Mouse (Mus musculus): ENCODE data around the gene Cox6b1. TPM values are rescaled to one million over a fixed set of nuclear protein-coding genes. Genes with fewer than 3 reads are reported as not detected.
A peak's percentile ranks its signal among the peaks of the same experiment; 100 is the strongest.

The Cox6b1 gene
- polyA plus RNA-seq, 1 experiment from 2014 or later = 880 TPM

DNA sequence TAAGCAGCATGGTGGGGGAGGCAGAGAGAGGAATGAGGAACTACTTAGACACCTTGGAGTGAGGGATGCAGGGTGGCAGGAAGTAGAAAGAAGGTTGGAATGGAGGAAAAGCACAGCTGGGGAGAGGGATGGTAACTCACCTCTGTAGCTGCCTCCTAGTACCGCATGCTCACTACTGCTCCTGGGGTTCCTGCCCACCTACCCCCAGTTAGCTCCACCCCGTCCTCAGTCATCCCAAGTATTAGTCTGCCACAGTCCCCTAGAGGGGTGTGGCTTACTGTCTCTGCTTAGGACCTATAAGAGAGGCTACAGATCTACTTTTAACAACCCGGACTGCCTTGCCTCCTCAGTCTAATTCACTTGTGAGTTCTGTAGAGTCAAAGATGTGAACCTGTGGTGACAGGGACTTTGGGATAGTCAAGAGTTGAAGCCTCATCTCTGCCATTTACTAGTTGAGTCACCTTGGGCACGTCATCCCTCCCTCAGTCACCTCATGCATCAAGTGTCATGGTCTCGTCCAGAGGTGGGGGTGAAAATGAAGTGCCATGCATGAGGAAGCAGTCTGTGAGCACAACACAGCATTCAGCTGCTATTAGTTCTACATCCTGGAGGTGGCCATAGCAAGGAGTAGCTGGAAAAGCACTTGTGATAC, 33.1 kb downstream of the Cox6b1 start:
- H3K4me3 ChIP-seq = no peak overlapping the region
- H3K36me3 ChIP-seq = no peaks in the 10 kb centered on the region
- no peak overlapping the region for H3K9ac ChIP-seq
- no peak for ATAC-seq (ENCODE audit: low FRiP score)
- no peaks in the 10 kb centered on the region for H3K9me3 ChIP-seq (replicated peaks)
- no peaks in the 10 kb centered on the region; the same call in 1 of the 2 replicates for H3K27me3 ChIP-seq
- peaks cover 9% of the 10 kb centered on the region for H3K4me1 ChIP-seq
- H3K27ac ChIP-seq = no peak overlapping the region
- no peak overlapping the region for H3K4me2 ChIP-seq (replicated peaks)
- WGBS = 49% methylated on average over 5 of the region's 5 CpGs

GRCm38 (mm10) chr7:30591605-30591951, 34.4 kb downstream of the Cox6b1 start:
- 47% methylated on average over 4 of the region's 4 CpGs for WGBS
- no peak overlapping the region for H3K9ac ChIP-seq
- H3K27me3 ChIP-seq = no peaks in the 10 kb centered on the region; the same call in 1 of the 2 replicates
- peaks cover 22% of the 10 kb centered on the region for H3K4me1 ChIP-seq
- peaks cover 3% of the 10 kb centered on the region for H3K36me3 ChIP-seq
- H3K27ac ChIP-seq = no peak overlapping the region
- no peak for ATAC-seq (ENCODE audit: low FRiP score)
- no peak overlapping the region for H3K4me2 ChIP-seq (replicated peaks)
- no peaks in the 10 kb centered on the region for H3K9me3 ChIP-seq (replicated peaks)
- H3K4me3 ChIP-seq = no peak overlapping the region

GRCm38 (mm10) chr7:30590927-30591604, 34.9 kb downstream of the Cox6b1 start:
- ATAC-seq (ENCODE audit: low FRiP score) = no peak
- H3K4me2 ChIP-seq (replicated peaks) = no peak overlapping the region
- no peak overlapping the region for H3K4me3 ChIP-seq
- 82% methylated on average over 9 of the region's 9 CpGs for WGBS
- 0 out of 2 replicates have a peak overlapping the region, but pooled peaks have one; percentile 1 for H3K9ac ChIP-seq
- H3K9me3 ChIP-seq (replicated peaks) = no peaks in the 10 kb centered on the region
- no peak overlapping the region for H3K27ac ChIP-seq
- peaks cover 7% of the 10 kb centered on the region for H3K36me3 ChIP-seq
- peaks cover 26% of the 10 kb centered on the region for H3K4me1 ChIP-seq
- no peaks in the 10 kb centered on the region; the same call in 1 of the 2 replicates for H3K27me3 ChIP-seq

DNA sequence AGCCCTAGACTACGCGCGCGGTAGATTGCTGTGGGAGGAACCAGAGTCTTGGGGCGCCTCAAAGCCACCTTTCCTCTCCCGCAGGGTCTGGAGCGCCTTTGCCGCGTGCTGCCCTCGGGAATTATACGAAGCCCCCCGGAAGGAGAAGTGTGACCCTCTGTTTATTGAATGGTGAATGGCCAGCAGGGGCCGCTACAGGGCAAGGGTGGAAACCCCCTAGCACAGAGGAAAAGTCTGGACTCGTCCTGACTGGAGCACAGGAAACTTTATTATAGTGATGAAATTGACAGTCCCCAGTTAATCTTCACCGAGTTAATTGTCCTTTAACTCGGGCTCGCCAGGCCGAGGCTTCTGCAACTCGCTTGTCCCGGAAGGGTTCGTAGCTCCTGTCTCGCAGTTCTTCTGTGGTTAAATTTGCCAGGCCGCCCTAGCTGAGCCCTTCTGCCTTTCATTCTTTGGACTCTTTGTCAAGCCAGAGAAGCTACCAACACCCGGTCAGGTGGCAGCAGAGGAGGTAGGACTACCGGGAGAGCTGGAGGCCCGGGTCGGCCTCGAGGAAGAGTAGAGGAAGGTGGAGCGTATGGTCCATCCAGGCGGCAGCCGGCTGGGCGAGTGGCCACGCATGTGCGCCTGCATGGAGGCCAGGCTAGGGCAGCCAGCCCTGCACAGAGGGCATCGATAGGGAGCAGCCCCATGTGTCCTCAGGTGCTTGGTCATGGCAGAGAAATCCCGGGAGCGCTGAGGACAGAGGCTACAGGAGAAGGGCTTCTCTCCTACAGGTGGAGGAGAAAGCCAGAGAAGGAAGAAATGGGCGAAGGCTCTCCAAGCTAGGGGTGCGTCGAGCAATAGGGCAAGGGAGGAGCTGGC, 36.3 kb downstream of the Cox6b1 start:
- Histone ChIP-seq H3K27me3 (no peaks in the 10 kb centered on the region), H3K27ac (peak overlapping the region; percentile 93), H3K4me1 (peaks cover 26% of the 10 kb centered on the region), H3K4me3 (peak overlapping the region; percentile 99), H3K4me2 (replicated peaks) (peak overlapping the region; percentile 86), H3K36me3 (peaks cover 20% of the 10 kb centered on the region), H3K9me3 (replicated peaks) (no peaks in the 10 kb centered on the region), H3K9ac (peak overlapping the region; percentile 59)
- WGBS = 28% methylated on average over 40 of the region's 40 CpGs
- ATAC-seq (ENCODE audit: low FRiP score) = peak; percentile 67

- Histone ChIP-seq H3K9ac (peak within 1 kb of the TSS; percentile 99), H3K36me3 (peaks cover 28% of the 10 kb centered on the region), H3K9me3 (replicated peaks) (no peaks in the 10 kb centered on the region), H3K4me1 (peaks cover 26% of the 10 kb centered on the region), H3K4me3 (peak within 1 kb of the TSS; percentile 99), H3K27ac (peak within 1 kb of the TSS; percentile 93), H3K4me2 (replicated peaks) (peak within 1 kb of the TSS; percentile 86), H3K27me3 (no peaks in the 10 kb centered on the region)
- ATAC-seq (ENCODE audit: low FRiP score) = peak; percentile 97
- under 1% methylated on average over 41 of the region's 68 CpGs for WGBS
Observed at GRCm38 (mm10) chr7:30588676-30589434, 37.1 kb downstream of the Cox6b1 start, which contains the start of gene Kmt2b. Gene Kmt2b, minus strand, starts transcription at chr7:30588726.

DNA sequence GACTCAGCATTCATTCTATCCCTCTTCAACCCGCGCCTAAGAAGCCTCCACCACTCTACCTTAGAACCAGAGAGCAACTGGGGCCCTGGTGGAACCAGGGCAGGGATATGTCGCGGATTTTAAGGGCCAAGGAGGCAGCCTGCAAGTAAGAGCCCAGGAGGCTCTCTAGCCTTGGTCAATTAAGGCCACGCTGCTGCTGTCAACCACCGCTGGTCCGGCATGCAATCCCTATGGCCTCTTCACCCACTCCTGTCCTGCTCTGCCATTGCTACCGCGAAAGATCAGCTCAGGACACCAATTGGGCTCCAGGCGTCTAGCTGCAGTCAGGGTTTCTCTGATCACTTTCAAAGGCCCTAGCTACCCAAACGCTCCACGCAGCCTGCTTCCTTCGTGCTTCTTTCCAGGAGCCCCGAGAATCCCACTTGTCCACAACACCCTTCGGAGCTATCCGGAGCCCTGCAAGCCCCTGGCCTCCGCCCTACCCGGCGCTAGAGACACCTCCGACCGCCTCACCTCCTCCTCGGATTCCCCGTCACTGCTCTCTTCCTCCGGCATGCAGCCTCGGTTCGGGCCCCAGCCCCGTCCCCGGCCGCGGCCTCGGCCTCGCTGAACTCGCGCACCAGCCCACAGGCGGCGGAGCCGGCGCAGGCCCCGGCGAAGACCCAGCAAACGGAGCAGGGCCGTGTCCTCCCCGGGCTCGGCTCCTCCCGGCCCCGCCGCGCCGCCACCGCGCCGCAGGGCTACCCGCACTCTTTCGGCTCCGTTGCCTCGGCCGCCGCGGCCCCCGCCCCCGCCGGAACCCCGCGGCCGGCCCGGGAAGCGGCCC, 37.9 kb downstream of the Cox6b1 start:
- ATAC-seq (ENCODE audit: low FRiP score) = peak; percentile 39
- H3K27me3 ChIP-seq = no peaks in the 10 kb centered on the region
- H3K4me1 ChIP-seq = peaks cover 23% of the 10 kb centered on the region
- H3K4me3 ChIP-seq = peak overlapping the region; percentile 99
- no peaks in the 10 kb centered on the region for H3K9me3 ChIP-seq (replicated peaks)
- H3K4me2 ChIP-seq (replicated peaks) = peak overlapping the region; percentile 86
- H3K9ac ChIP-seq = peak overlapping the region; percentile 99
- WGBS = under 1% methylated on average over 62 of the region's 67 CpGs
- peak overlapping the region; percentile 93 for H3K27ac ChIP-seq
- H3K36me3 ChIP-seq = peaks cover 36% of the 10 kb centered on the region

- no peak for ATAC-seq (ENCODE audit: low FRiP score)
- 89% methylated on average over 28 of the region's 28 CpGs for WGBS
- Histone ChIP-seq H3K36me3 (peaks cover 52% of the 10 kb centered on the region), H3K4me1 (peaks cover 23% of the 10 kb centered on the region), H3K9ac (peak overlapping the region; percentile 99), H3K9me3 (replicated peaks) (no peaks in the 10 kb centered on the region), H3K27me3 (no peaks in the 10 kb centered on the region), H3K27ac (no peak overlapping the region), H3K4me3 (peak overlapping the region; percentile 99), H3K4me2 (replicated peaks) (peak overlapping the region; percentile 86)
Observed at GRCm38 (mm10) chr7:30586455-30587020, 39.4 kb downstream of the Cox6b1 start.

- Histone ChIP-seq H3K4me1 (peaks cover 23% of the 10 kb centered on the region), H3K36me3 (peaks cover 64% of the 10 kb centered on the region), H3K4me3 (no peak overlapping the region), H3K9ac (no peak overlapping the region), H3K9me3 (replicated peaks) (no peaks in the 10 kb centered on the region), H3K27ac (no peak overlapping the region), H3K27me3 (no peaks in the 10 kb centered on the region), H3K4me2 (replicated peaks) (no peak overlapping the region)
- WGBS = 94% methylated on average over 7 of the region's 7 CpGs
- no peak for ATAC-seq (ENCODE audit: low FRiP score)
Observed at GRCm38 (mm10) chr7:30585170-30585569, 40.8 kb downstream of the Cox6b1 start.

GRCm38 (mm10) chr7:30584339-30584738, 41.6 kb downstream of the Cox6b1 start:
- no peak overlapping the region for H3K9ac ChIP-seq
- no peaks in the 10 kb centered on the region for H3K27me3 ChIP-seq
- H3K27ac ChIP-seq = no peak overlapping the region
- ATAC-seq (ENCODE audit: low FRiP score) = no peak
- no peak overlapping the region for H3K4me2 ChIP-seq (replicated peaks)
- peaks cover 72% of the 10 kb centered on the region for H3K36me3 ChIP-seq
- 94% methylated on average over 10 of the region's 10 CpGs for WGBS
- peaks cover 16% of the 10 kb centered on the region for H3K4me1 ChIP-seq
- no peaks in the 10 kb centered on the region for H3K9me3 ChIP-seq (replicated peaks)
- no peak overlapping the region for H3K4me3 ChIP-seq

DNA sequence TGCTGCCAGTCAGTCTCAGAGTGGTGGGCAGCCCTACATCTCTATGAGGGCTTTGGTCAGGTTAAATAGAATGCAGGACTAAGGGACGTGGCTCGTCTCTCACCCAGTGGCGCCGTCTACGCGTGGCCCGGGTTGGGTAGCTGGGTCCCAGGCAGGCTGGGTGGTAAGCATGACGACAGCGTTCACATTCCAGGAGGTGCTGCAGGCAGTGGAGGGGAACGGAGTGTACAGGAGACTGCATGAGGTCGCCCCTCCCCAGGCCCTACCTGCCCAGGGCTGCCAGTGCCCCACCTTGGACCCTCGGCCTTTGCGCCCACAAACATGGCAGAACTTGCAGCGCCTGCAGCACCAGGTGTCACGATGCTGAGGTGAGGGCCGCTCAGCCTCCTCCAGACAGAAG, 44.4 kb downstream of the Cox6b1 start:
- 96% methylated on average over 16 of the region's 16 CpGs for WGBS
- Histone ChIP-seq H3K9ac (no peak overlapping the region), H3K4me1 (peaks cover 3% of the 10 kb centered on the region), H3K9me3 (replicated peaks) (no peaks in the 10 kb centered on the region), H3K4me3 (no peak overlapping the region), H3K36me3 (peaks cover 97% of the 10 kb centered on the region), H3K27ac (no peak overlapping the region), H3K4me2 (replicated peaks) (no peak overlapping the region), H3K27me3 (no peaks in the 10 kb centered on the region)
- ATAC-seq (ENCODE audit: low FRiP score) = no peak

DNA sequence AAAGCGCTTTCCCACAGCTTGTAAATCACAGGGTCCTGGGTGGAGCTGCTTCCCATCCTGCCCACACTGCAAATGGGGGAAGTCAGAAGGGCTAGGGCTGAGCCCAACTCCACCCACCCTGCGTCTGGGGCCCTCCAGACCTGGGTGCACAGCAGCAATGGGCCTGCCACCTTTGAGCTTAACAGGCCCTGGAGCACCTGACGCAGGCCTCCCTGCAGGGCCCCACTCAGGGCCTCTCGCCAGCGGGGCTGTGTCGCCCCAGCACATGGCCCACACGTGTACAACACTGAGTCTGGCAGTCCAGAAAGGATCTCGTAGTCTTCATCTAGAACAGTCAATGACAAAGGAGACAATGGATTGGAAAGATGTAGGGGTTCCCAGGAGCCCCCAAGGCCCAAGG, 46.0 kb downstream of the Cox6b1 start:
- H3K9me3 ChIP-seq (replicated peaks) = no peaks in the 10 kb centered on the region
- 92% methylated on average over 8 of the region's 8 CpGs for WGBS
- H3K4me1 ChIP-seq = no peaks in the 10 kb centered on the region
- peaks cover 98% of the 10 kb centered on the region for H3K36me3 ChIP-seq
- no peaks in the 10 kb centered on the region for H3K27me3 ChIP-seq
- H3K4me3 ChIP-seq = no peak overlapping the region
- no peak for ATAC-seq (ENCODE audit: low FRiP score)
- no peak overlapping the region for H3K27ac ChIP-seq
- no peak overlapping the region for H3K4me2 ChIP-seq (replicated peaks)
- no peak overlapping the region for H3K9ac ChIP-seq
